Mouse (Mus musculus): Measurements from ENCODE around the gene Uhmk1.

- no peak for TF ChIP-seq GATA1 (IDR thresholded peaks at IDR 0.05; ENCODE audit: borderline replicate concordance, low read length)
- no peak for TF ChIP-seq FLI1 (IDR thresholded peaks at IDR 0.05; ENCODE audit: low read length)
Observed at GRCm38 (mm10) chr1:170254893-170255559, 39.8 kb upstream of the Uhmk1 start.
